Mouse (Mus musculus): ENCODE data around the gene Ccna2. TPM values are rescaled to one million over a fixed set of nuclear protein-coding genes. Genes with fewer than 3 reads are reported as not detected.
"Not testable (repeated sequence)": the region's sequence is repeated elsewhere in the genome, so short reads cannot be mapped to it uniquely, and the experiment has no call there.

Ccna2 gene
- polyA plus RNA-seq (2015; fragmentation: Nextera tagmentation; extraction: Ambion mirVana): 21.2 and 50.7 TPM in 2 replicates

DNA sequence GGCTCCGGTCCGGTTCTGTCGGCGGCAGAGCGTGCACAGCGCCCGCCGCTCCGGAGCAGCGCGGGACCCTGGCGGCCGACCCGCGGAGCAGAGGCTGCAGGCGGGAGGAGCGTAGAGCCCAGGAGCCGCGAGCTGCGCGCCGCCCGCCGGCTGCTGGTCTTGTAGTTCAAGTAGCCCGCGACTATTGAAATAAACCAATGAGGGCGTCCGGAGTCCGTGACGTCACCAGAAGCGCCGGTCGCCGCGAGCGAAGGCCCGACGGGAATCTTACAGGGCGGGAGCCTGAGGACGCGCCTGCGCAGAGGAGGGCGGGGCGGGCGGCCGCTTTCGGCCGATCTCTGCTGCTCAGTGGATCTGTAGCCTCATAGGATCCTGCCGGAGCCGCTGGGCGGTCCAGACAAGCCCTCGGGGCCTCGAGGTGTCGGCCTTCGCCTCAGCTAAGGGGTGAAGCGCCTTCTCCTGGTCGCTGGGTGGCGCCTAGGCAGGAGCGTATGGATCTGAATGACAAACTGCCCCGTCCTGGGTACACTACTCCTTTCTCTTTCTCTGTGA is at the start of gene Ccna2:
TSS of gene Ccna2 (minus strand) at position 324 of the 552 bp plus-strand sequence.
- Histone ChIP-seq H3K27ac (replicated peaks) (peak within 1 kb of the TSS; percentile 88), H3K9ac (replicated peaks) (peak within 1 kb of the TSS; percentile 58), H3K4me2 (peak within 1 kb of the TSS; percentile 99), H3K27me3 (replicated peaks) (no peaks in the 10 kb centered on the region), H3K36me3 (peaks cover 24% of the 10 kb centered on the region), H3K4me1 (peaks cover 12% of the 10 kb centered on the region), H3K9me3 (replicated peaks) (no peaks in the 10 kb centered on the region), H3K4me3 (replicated peaks) (peak within 1 kb of the TSS; percentile 61)
- peak; percentile 100 for ATAC-seq (ENCODE audit: low FRiP score)
- WGBS: under 1% methylated on average over 60 of the region's 60 CpGs

DNA sequence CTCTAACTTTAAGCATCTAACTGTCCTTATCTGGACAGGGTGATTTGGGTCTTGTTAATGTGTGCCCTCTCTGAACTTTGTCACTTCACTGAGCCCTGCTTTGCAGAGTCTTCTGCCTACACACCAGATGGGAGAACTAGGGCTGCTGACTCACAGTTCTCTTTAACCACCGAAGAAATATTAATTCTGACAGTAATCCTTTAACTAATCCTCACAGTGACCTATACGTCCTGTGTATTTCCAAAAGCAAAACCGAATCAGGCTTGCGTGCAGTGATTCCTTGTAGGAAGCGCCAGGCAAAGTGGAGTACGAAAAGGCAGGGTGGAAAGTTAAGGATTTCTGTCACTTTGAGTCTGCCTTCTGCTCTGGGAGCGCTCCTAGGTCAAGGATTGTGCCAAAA is 46.2 kb upstream of the Ccna2 start:
- Histone ChIP-seq H3K9ac (replicated peaks) (no peak overlapping the region), H3K4me1 (peaks cover 7% of the 10 kb centered on the region), H3K36me3 (no peaks in the 10 kb centered on the region), H3K27ac (replicated peaks) (no peak overlapping the region), H3K4me2 (no peak overlapping the region), H3K4me3 (replicated peaks) (no peak overlapping the region), H3K27me3 (replicated peaks) (no peaks in the 10 kb centered on the region), H3K9me3 (replicated peaks) (no peaks in the 10 kb centered on the region)
- WGBS: 85% methylated on average over 7 of the region's 7 CpGs
- ATAC-seq (ENCODE audit: low FRiP score): no peak

DNA sequence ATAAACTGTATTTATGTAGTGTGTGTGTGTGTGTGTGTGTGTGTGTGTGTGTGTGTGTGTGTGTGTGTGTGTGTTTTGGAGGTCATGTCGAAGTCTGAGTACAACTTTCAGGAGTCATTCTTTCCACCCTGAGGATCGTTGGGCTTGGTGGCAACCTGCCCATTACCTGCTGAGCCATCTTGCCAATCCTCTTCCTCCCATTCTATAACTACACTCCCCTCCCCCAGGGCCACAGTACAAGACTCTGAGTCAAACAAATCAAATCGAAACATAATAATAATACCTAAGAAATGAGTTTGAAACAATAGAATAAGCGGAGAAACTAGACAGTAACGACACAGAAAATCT is 41.9 kb upstream of the Ccna2 start:
- no peaks in the 10 kb centered on the region for H3K27me3 ChIP-seq (replicated peaks)
- H3K4me1 ChIP-seq: peaks cover 15% of the 10 kb centered on the region
- H3K9me3 ChIP-seq (replicated peaks): no peaks in the 10 kb centered on the region
- WGBS: 64% methylated on average over 4 of the region's 5 CpGs
- peak overlapping the region; percentile 78; the same call in 1 of the 2 replicates for H3K4me3 ChIP-seq (replicated peaks)
- no peak for ATAC-seq (ENCODE audit: low FRiP score)
- peak overlapping the region; percentile 68 for H3K4me2 ChIP-seq
- peak overlapping the region; percentile 89; the same call in 1 of the 2 replicates for H3K27ac ChIP-seq (replicated peaks)
- no peak overlapping the region for H3K9ac ChIP-seq (replicated peaks)
- H3K36me3 ChIP-seq: no peaks in the 10 kb centered on the region

DNA sequence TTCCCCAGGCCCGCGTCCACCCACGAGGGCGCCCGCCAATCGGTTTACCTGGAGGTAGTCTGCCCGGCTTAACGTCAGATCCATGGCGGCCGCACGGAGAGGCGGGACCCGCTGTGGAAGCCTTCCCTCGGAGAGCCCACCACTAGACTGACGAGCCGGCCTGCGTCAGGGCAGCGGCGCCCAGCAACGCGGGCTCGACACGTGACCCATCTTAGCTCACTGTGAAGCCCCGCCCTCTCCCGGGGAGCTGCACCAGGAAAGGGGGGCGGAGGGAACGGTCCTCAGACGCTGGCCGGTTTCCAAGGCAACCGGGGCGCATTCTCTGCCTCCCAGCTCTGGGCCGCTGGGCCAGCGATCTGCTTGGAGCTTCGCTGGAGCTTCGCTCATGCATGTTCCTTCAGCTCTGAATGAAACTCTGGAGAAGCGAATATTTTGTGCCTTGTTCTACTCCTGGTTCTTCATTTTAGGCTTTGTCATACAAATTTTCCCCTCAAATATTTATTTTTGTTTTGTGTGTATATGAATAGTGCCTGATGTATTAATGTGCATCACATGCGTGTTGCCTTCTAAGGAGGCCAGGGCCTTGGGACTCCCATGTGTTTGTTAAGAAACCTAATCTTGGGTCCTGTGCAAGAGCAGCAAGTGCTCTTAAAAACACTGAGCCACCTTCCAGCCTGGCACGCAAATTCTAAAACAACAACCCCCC is 41.4 kb upstream of the Ccna2 start, which contains the start of gene Bbs7:
TSS of gene Bbs7 (minus strand) at position 276 of the 706 bp plus-strand sequence.
- Histone ChIP-seq H3K27me3 (replicated peaks) (no peaks in the 10 kb centered on the region), H3K4me1 (peaks cover 15% of the 10 kb centered on the region), H3K9ac (replicated peaks) (peak within 1 kb of the TSS; percentile 76), H3K36me3 (no peaks in the 10 kb centered on the region), H3K4me2 (peak within 1 kb of the TSS; percentile 68), H3K9me3 (replicated peaks) (no peaks in the 10 kb centered on the region), H3K4me3 (replicated peaks) (peak within 1 kb of the TSS; percentile 78), H3K27ac (replicated peaks) (peak within 1 kb of the TSS; percentile 89)
- WGBS: 2% methylated on average over 38 of the region's 38 CpGs
- ATAC-seq (ENCODE audit: low FRiP score): peak; percentile 100

DNA sequence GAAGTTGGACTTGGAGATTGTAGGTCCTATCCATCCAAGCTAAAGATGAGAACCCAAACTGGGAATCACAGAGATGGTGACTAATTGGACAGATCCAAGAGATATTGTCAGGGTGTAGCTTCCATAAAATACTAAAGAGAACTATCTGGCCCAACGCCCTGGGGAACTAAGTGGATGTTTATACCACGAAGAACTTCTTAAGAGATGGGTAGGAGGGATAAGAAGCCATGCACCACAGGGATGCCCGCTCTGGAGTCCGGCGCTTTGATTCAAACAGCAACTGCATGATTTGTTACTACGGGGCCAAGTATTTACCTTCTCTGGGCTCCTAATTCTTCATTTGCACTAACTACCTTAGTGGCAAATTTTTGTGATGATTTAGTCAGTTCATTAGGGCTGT is 40.7 kb upstream of the Ccna2 start:
- WGBS: 7% methylated on average over 6 of the region's 6 CpGs
- no peaks in the 10 kb centered on the region for H3K27me3 ChIP-seq (replicated peaks)
- peak overlapping the region; percentile 68 for H3K4me2 ChIP-seq
- peak overlapping the region; percentile 78 for H3K4me3 ChIP-seq (replicated peaks)
- peak overlapping the region; percentile 89 for H3K27ac ChIP-seq (replicated peaks)
- peak; percentile 65 for ATAC-seq (ENCODE audit: low FRiP score)
- H3K9me3 ChIP-seq (replicated peaks): no peaks in the 10 kb centered on the region
- peaks cover 15% of the 10 kb centered on the region for H3K4me1 ChIP-seq
- peak overlapping the region; percentile 76 for H3K9ac ChIP-seq (replicated peaks)
- no peaks in the 10 kb centered on the region for H3K36me3 ChIP-seq

DNA sequence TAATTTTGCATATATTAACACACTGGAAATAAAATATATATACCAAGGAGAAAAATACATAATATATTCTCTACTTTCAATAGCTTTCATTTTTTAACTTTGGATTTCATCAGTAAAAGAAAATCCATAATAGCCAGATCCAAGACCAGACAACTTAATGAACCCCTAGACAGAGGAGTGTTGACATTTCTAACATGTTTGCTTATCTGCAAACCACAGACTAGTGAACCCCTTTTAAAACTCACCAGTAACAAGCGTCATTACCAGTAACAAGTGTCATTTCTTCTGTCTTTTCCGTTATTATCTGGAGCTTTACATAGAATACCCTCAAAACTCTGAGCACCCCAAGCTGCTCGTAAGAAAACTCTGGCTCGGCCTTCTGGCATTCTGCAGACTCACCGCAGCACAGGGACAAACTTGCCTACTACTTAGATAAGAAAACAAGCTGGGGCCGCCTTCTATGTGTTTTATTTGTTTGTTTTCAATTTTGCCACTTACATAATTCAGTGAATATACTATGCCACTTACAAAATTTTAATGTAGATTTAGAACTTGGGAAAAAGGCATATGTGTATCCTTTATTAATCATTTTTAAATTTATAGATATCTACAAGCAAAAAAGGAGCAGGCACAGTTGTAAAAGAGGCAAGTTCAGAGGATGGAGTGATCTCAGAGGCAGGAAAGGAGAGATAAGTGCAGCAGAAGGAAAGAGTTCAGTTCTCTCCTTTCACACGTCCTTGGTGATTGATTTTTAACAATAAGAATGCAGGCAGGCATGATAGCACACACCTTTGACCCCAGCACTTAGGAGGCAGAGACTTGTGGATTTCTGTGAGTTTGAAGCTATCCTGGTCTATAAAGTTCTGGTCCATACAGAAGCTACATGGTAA is 34.2 kb upstream of the Ccna2 start:
- peaks cover 10% of the 10 kb centered on the region for H3K36me3 ChIP-seq
- no peak for ATAC-seq (ENCODE audit: low FRiP score)
- no peak overlapping the region for H3K27ac ChIP-seq (replicated peaks)
- no peaks in the 10 kb centered on the region for H3K27me3 ChIP-seq (replicated peaks)
- H3K4me3 ChIP-seq (replicated peaks): no peak overlapping the region
- no peak overlapping the region for H3K4me2 ChIP-seq
- H3K9ac ChIP-seq (replicated peaks): no peak overlapping the region
- 84% methylated on average over 7 of the region's 7 CpGs for WGBS
- no peaks in the 10 kb centered on the region for H3K4me1 ChIP-seq
- no peaks in the 10 kb centered on the region for H3K9me3 ChIP-seq (replicated peaks)

DNA sequence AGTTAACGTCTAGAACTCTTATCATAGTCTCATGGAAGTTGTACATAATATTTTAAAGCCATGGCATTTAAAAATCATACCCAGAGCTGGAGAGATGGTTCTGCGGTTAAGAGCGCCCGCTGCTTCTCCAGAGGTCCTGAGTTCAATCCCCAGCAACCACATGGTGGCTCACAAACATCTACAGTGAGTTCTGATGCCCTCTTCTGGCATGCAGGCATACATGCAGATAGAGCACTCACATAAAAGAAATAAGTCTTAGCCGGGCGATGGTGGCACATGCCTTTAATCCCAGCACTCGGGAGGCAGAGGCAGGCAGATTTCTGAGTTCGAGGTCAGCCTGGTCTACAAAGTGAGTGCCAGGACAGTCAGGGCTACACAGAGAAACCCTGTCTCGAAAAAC is 27.8 kb upstream of the Ccna2 start:
- 92% methylated on average over 8 of the region's 9 CpGs for WGBS
- not testable (repeated sequence) for H3K4me2 ChIP-seq; H3K36me3 ChIP-seq; H3K27ac ChIP-seq (replicated peaks); H3K9me3 ChIP-seq (replicated peaks); H3K4me3 ChIP-seq (replicated peaks); H3K4me1 ChIP-seq; H3K9ac ChIP-seq (replicated peaks); ATAC-seq (ENCODE audit: low FRiP score); H3K27me3 ChIP-seq (replicated peaks)

DNA sequence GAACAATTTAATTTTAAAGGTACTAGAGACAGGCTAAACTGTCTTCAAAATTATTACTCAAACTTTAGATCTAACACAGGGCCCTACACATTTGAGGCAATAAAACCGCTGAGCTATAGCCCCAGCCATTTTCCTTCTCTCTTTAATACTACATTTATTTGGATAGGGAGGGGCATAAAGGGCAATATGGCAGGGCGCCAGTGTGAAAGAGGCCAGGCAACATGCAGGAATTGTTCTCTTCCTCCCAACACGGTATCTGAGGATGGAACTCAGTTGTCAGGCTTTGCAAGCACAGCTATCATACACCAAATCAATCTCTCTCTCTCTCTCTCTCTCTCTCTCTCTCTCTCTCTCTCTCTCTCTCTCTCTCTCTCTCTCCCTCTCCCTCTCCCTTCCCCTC is 26.9 kb upstream of the Ccna2 start:
- WGBS: 65% methylated on average over 3 of the region's 3 CpGs
- Histone ChIP-seq H3K4me2 (no peak overlapping the region), H3K4me3 (replicated peaks) (no peak overlapping the region), H3K27me3 (replicated peaks) (no peaks in the 10 kb centered on the region), H3K9me3 (replicated peaks) (no peaks in the 10 kb centered on the region), H3K36me3 (peaks cover 16% of the 10 kb centered on the region), H3K4me1 (no peaks in the 10 kb centered on the region), H3K9ac (replicated peaks) (no peak overlapping the region), H3K27ac (replicated peaks) (no peak overlapping the region)
- no peak for ATAC-seq (ENCODE audit: low FRiP score)

DNA sequence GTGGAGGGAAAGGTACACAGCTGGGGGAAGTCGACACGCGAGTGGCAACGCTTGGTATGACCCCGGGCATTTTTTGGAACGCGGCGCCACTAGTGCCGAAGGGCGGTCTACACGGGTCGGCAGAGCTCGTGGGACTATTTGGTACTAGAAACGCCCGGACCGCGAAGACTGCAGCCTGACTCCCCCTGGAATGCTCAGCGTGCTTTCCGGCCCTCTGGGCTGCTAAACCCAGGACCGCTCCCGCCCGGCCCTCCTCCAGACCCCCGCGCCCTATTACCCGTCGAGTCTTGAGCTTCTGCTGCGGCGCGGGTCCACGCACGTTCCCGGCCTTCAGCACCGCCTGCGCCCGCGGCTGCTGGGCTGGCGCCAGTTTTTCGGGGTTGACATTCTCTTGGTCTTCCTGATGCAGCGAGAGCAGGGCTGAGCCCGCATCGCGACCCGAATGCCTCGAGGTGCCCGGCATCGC is 556 bp downstream of the Ccna2 start:
- H3K4me2 ChIP-seq: peak overlapping the region; percentile 99
- H3K4me1 ChIP-seq: peaks cover 12% of the 10 kb centered on the region
- no peaks in the 10 kb centered on the region for H3K27me3 ChIP-seq (replicated peaks)
- ATAC-seq (ENCODE audit: low FRiP score): peak; percentile 30; the same call in 1 of the 2 replicates
- peak overlapping the region; percentile 34 for H3K9ac ChIP-seq (replicated peaks)
- H3K36me3 ChIP-seq: peaks cover 29% of the 10 kb centered on the region
- peak overlapping the region; percentile 61 for H3K4me3 ChIP-seq (replicated peaks)
- WGBS: under 1% methylated on average over 46 of the region's 46 CpGs
- H3K27ac ChIP-seq (replicated peaks): no peak overlapping the region
- no peaks in the 10 kb centered on the region for H3K9me3 ChIP-seq (replicated peaks)

DNA sequence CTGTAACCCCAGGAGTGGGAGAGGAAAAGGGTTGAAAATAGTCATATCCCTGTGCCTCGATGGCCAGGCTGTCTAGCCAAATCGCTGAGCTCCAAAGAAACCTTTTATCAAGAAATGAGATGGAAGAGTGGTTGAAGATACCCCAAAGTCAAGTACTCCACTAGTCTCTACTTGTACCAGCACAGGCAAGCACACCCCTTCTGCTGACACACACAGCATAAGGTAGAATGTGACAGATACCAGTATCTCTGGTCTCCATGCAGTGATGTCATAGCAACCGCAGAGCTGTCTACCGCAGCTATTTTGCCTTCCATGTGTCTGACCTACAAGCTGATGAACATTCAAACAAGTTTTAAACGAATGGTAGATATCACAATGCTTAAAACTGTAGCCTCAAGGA is 2.1 kb downstream of the Ccna2 start:
- Histone ChIP-seq H3K27me3 (replicated peaks) (no peaks in the 10 kb centered on the region), H3K4me3 (replicated peaks) (no peak overlapping the region), H3K9ac (replicated peaks) (no peak overlapping the region), H3K9me3 (replicated peaks) (no peaks in the 10 kb centered on the region), H3K4me1 (peaks cover 12% of the 10 kb centered on the region), H3K27ac (replicated peaks) (no peak overlapping the region), H3K36me3 (peaks cover 36% of the 10 kb centered on the region), H3K4me2 (peak overlapping the region; percentile 7)
- no peak for ATAC-seq (ENCODE audit: low FRiP score)
- 84% methylated on average over 5 of the region's 5 CpGs for WGBS

DNA sequence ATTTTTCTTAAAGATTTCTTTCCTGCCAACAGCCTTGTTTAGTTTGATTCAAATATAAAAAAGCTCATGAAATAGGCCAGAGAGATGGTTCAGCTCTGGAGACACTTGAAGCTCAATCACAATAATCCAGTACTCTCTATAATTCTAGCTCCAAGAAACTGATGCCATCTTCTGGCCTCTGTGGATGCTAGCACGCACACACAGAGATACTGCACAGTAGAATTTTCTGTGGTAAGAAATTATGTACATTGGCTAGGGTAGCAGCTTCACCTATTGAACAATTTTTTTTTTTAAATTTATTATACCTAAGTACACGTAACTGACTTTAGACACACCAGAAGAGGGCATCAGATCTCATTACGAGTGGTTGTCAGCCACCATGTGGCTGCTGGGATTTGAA is 8.3 kb downstream of the Ccna2 start:
- 93% methylated on average over 3 of the region's 3 CpGs for WGBS
- Histone ChIP-seq H3K27ac (replicated peaks) (no peak overlapping the region), H3K4me1 (no peaks in the 10 kb centered on the region), H3K4me3 (replicated peaks) (no peak overlapping the region), H3K36me3 (peaks cover 84% of the 10 kb centered on the region), H3K9ac (replicated peaks) (no peak overlapping the region), H3K4me2 (no peak overlapping the region), H3K27me3 (replicated peaks) (no peaks in the 10 kb centered on the region), H3K9me3 (replicated peaks) (no peaks in the 10 kb centered on the region)
- ATAC-seq (ENCODE audit: low FRiP score): no peak

Measured in neural tube, embryonic 15.5 days (tissue).